Mouse (Mus musculus) CD4-positive helper T cell, adult 2 months (primary cell): ENCODE results near the gene Csad.
A peak's percentile ranks its signal among the peaks of the same experiment; 100 is the strongest.

Source experiments
- DNase-seq: peaks from one replicate; pipeline ENCODE4 v3.0.0-alpha.2; 2012; ENCODE audit warnings: low read depth, missing footprints, low spot score

Csad gene

GRCm38 (mm10) chr15:102202971-102203834 lies 1.3 kb downstream of the Csad start, which contains the start of gene Zfp740:
Gene Zfp740 (plus strand): TSS chr15:102203249.
- DNase-seq = peak; percentile 98

GRCm38 (mm10) chr15:102198841-102199240 lies 5.7 kb downstream of the Csad start:
- no peak for DNase-seq

GRCm38 (mm10) chr15:102195373-102195772 lies 9.2 kb downstream of the Csad start:
- no peak for DNase-seq

- no peak for DNase-seq
These were observed 10.1 kb downstream of the Csad start for GRCm38 (mm10) chr15:102194439-102194838.

- no peak for DNase-seq
These were observed 10.9 kb downstream of the Csad start for GRCm38 (mm10) chr15:102193652-102194051.

- no peak for DNase-seq
These were observed 11.6 kb downstream of the Csad start for GRCm38 (mm10) chr15:102192820-102193386.

- DNase-seq = no peak
These were observed 12.2 kb downstream of the Csad start for GRCm38 (mm10) chr15:102192271-102192812.

- DNase-seq = no peak
These were observed 12.8 kb downstream of the Csad start for GRCm38 (mm10) chr15:102191699-102192098.

GRCm38 (mm10) chr15:102188883-102189282 lies 15.6 kb downstream of the Csad start:
- DNase-seq = no peak

- no peak for DNase-seq
These were observed 16.4 kb downstream of the Csad start for GRCm38 (mm10) chr15:102188096-102188495.

- no peak for DNase-seq
These were observed 18.3 kb downstream of the Csad start for GRCm38 (mm10) chr15:102186239-102186638.

GRCm38 (mm10) chr15:102183076-102183475 lies 21.4 kb downstream of the Csad start:
- DNase-seq = no peak

- no peak for DNase-seq
These were observed 24.6 kb downstream of the Csad start for GRCm38 (mm10) chr15:102179924-102180323.

GRCm38 (mm10) chr15:102179106-102179505 lies 25.4 kb downstream of the Csad start:
- no peak for DNase-seq

- peak; percentile 79 for DNase-seq
These were observed 26.2 kb downstream of the Csad start for GRCm38 (mm10) chr15:102178279-102178678.

GRCm38 (mm10) chr15:102177417-102177816 lies 27.1 kb downstream of the Csad start:
- no peak for DNase-seq

- no peak for DNase-seq
These were observed 27.8 kb downstream of the Csad start for GRCm38 (mm10) chr15:102176571-102177316.

- no peak for DNase-seq
These were observed 28.7 kb downstream of the Csad start for GRCm38 (mm10) chr15:102175736-102176319.

GRCm38 (mm10) chr15:102173581-102173980 lies 30.9 kb downstream of the Csad start:
- DNase-seq = no peak

GRCm38 (mm10) chr15:102169064-102169463 lies 35.5 kb downstream of the Csad start:
- no peak for DNase-seq

- DNase-seq = no peak
These were observed 36.9 kb downstream of the Csad start for GRCm38 (mm10) chr15:102167620-102168021.
